Mouse (Mus musculus): ENCODE data around the gene Otud6a.
"Not testable (repeated sequence)": the region's sequence is repeated elsewhere in the genome, so short reads cannot be mapped to it uniquely, and the experiment has no call there.

Gene Otud6a

DNA sequence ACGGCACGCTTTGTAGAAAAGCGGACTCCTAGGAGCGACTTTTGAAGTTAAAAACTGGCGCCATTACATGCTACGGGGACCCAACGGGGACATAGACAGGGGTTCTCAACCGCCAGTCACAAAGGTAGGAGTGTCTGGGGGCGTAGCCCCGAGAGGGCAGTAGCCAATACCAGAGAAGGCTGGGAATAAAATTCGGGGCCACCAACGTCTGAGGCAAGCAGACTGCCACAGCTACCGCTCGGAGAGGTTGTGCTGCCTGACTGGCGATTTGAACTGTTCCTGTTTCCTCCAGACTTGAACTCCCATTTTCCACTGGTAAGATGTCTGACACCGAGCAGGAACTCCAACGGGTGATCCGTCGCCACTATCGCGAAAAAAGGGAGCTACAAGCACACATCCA, at the start of gene Otud6a:
Gene Otud6a, plus strand, starts transcription at position 321 of the 400 bp plus-strand sequence.
- no peak for DNase-seq (ENCODE audit: low spot score in 2 of 2)

DNA sequence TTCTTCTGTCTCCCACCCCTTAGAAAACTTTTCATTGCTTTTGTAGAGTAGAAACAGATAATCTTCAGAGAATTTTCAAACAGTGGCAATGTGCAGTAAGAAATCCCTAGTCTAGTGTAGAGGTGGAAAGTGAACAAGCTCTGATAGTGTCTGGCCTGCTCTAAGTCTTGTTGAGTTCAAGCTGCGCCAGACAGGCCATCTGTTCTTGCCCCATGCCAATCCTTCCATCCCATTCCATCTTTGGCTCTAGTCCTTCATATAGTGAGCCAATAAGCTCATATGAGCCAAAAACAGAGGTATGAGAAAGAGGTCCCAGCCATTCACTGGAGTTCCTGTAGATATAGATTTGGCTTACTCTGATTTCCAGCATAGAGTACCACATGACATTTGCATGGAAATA, 38.9 kb upstream of the Otud6a start:
- no peak for DNase-seq (ENCODE audit: low spot score in 2 of 2)

DNA sequence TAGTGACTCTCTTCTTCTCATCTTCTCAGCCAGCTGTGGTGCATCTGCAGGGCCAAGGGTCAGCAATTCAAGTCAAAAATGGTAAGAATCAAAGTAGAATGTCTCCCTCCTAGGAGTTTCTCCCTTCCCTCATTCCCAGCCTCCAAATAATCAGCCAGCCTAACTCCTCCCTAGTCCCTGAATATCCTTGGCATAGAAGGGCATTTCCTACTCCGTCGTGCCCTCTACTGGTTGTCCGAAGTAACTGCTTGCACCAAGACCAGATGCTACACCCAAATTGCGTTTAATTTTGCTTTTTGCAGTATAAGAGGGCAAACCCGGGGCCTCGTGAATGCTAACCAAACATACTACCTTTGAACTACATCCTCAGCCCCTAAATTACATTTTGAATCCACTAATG, 36.5 kb upstream of the Otud6a start:
- DNase-seq (ENCODE audit: low spot score in 2 of 2), result no peak

DNA sequence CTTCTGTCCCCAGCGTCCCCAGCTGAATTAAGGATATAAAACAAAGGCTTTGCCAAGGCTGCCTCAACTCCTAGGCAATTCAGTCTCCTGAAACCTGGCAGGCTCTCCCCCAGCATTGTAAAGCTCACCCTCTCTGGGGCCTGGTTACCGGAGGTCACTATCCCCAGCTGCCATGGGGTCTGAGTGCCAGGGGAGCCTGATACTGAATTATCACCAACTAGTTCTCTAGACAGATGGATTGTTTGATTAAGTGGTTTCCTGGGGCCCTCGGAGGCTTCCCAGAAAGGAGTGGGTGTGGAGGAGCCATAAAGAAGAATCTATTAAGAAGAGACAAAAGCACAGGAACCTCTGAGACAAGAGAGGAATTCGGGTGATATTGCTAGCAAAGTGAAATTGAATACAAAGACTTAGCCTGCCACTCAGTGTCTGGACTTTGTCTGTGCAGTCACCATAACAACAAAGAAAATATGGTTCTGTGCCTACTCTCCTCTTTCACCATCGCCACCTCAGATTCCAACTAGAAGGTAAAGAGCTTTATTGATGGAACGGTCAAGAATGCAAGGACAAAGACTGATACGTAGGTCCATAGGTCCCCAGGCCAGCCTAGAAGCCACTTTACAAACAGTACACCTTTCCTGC, 34.5 kb upstream of the Otud6a start:
- no peak for DNase-seq (ENCODE audit: low spot score in 2 of 2)

DNA sequence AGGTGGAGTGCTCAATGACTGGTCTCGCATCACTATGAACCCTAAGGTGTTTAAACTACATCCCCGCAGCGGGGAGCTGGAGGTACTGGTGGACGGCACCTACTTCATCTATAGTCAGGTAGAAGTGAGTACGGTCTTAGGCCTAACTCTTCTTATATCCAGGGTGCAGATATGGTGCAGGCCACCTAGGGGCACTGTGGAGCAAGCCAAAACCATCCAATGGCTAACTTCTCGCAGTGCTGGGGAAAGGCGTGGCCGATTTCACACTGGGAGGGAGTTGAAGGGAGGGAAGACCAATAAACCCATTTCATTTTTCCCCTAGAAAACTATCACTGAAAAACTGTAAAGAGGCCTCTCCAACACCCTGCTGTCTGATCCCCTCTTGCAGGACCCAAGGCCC, 33.8 kb upstream of the Otud6a start:
- no peak for DNase-seq (ENCODE audit: low spot score in 2 of 2)

DNA sequence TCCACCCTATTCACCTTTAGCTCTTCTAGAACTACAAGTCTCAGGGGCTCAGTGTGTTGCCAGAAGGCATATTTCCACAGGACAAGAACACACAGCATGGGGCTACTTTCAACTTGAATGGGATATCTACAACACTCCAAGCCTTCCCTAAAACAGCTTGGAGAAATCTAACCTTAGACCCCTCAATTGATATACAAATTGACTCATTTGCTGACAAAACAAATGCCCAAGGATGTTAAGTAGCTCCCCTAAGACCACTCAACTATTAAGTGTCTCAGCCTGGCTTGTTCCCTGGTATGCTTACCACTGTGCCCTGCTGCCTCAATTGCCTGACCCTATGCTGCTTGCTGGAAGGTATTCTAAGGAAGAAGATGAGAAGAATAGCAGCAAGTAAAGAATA, 27.9 kb upstream of the Otud6a start:
- no peak for DNase-seq (ENCODE audit: low spot score in 2 of 2)

DNA sequence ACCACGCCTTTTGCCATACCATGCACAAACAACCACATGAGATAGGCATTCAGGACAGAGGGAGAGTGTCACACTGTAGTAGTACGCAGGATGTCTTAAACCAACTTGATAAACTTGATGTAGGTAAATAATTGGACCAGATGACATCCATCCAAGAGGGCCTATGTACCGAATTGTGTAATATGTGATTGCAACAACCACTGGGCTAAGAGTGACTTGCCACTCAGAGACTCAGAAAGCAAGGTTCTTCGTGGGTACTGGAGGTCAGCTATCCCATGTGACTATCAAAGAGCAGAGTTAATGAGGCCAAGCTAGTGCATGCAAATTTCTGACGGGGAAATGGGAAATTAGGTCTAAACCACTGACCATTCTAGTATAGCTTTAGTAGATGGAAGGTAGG, 27.2 kb upstream of the Otud6a start:
- DNase-seq (ENCODE audit: low spot score in 2 of 2), result no peak

DNA sequence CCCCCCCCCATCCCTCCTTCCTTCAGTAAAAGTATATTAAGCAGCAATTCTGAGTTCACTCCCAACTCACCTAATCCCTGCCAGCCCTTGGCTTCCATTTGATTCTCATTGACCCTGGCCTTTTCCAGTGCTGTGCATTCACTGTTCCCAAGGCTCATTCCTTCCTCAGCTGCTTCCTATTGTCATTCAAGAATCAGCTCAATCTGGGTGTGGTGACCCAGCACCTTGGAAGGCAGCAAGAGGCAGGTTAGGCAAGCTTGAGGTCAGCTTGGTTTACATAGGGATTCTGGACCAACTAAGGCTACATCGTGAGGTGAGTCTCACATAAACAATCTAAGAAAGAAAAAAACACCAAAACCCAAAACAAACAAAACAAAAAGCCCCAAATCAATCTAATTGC, 19.6 kb upstream of the Otud6a start:
- DNase-seq (ENCODE audit: low spot score in 2 of 2), result no peak

DNA sequence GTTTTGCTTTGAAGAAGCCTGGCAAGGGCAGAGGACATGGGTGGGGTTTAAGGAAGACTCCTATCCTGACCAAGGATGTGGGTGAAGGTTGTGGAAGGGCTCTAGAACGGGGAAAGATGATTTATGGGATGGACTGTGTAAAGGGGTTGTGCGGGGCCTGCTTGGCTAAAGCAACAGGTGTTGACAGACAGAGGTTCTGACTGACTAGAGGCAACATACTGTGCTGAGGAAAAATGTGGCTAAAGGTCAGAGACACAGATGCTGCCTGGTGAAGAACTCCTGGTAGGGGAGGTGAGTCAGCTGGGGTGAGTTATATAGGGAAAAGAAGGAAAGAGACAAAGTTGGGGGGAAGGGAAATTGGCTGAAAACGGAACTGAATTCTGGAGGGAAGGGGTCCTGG, 3.5 kb downstream of the Otud6a start:
- no peak for DNase-seq (ENCODE audit: low spot score in 2 of 2)

DNA sequence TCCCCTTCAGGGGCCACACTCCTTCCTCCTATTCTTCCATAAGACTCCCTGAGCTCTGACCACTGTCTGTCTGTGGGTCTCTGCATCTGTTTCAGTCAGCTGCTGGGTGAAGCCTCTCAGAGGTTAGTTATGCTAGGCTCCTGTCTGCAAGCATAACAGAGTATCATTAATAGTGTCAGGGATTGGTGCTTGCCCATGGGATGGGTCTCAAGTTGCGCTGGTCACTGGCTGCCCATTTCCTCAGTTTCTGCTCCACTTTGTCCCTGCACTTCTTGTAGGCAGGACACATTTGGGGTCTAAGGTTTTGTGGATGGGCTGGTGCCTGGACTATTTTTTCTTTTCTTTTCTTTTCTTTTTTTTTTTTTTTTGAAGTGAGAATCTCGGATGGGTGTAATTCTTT, 13.8 kb downstream of the Otud6a start, which contains the start of gene Awat2:
Gene Awat2, minus strand, starts transcription at position 101 of the 400 bp plus-strand sequence.
- not testable (repeated sequence) for DNase-seq (ENCODE audit: low spot score in 2 of 2)

DNA sequence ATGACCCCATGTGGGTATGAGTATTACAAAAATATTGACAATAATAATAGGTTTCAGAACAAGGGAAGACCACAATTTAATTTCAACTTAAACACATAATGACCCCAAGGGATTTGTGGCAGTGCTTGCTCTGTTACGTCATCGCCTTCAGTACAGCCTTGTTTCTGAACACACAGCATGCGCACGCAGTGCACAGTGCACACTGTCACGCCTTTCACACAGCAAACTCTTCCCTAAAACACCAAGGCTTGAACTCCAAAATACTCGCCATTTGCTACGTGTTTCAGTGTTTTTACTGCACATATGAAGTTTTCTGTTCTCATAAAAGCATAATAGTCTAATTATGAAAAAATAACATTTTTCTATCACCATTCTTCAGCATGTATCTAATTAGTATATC, 14.7 kb downstream of the Otud6a start:
- no peak for DNase-seq (ENCODE audit: low spot score in 2 of 2)

DNA sequence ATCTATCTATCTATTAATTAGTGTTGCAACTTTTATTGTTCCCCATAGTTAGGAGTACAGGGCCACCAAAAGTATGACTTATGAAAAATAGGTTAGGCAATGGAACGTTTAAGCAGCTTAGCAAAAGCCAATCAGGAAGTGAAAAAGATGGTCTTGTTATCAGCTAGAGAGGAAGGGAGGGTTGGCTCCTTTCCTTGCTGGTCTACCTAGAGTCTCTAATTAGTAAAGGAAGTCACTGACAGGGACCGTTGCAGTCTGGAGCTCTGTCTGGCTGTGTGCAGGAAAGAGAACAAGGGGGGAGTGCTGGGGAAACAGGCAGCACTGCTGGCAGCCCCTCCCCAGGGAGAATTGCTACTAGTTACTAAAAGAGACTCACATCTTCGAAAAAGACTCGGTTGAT, 39.2 kb downstream of the Otud6a start:
- DNase-seq (ENCODE audit: low spot score in 2 of 2), result no peak

DNA sequence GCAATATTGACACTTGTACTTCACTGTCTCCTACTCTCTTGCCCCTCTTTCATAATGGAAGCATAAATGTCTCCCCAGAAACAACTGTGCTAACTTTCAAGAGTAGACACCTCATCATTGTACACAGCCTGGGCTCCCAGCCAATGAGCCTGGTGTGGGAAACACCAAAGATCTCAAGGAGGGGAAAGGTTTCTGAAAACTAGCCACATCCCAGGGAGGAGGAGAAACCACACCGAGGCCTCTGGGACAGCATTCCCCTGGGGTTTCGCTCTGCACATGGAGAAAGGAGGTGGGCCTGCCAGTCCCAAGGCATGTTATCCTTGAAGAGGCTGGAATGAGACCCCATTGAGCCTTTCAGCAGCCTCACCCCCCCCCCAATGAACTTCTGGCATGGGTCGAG, 41.3 kb downstream of the Otud6a start:
- DNase-seq (ENCODE audit: low spot score in 2 of 2), result no peak

DNA sequence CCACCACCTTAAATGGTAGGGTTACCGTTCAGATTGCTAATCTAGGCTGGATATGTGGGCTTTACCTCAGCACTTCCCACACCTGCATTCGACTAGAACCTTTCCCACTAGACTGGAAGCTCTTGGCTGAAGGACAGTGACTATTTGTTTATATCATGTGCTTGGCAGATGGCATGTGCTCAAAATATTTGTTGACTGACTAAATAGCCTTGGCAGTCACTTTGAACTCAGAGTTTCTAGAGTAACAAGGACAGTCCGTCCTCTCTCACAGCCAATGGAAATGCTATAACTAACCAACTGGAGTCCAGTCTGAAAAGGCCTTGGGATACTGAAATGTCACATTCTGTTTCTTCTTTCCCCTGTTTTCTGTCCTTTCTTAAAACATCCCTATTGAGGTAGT, 42.7 kb downstream of the Otud6a start:
- no peak for DNase-seq (ENCODE audit: low spot score in 2 of 2)

DNA sequence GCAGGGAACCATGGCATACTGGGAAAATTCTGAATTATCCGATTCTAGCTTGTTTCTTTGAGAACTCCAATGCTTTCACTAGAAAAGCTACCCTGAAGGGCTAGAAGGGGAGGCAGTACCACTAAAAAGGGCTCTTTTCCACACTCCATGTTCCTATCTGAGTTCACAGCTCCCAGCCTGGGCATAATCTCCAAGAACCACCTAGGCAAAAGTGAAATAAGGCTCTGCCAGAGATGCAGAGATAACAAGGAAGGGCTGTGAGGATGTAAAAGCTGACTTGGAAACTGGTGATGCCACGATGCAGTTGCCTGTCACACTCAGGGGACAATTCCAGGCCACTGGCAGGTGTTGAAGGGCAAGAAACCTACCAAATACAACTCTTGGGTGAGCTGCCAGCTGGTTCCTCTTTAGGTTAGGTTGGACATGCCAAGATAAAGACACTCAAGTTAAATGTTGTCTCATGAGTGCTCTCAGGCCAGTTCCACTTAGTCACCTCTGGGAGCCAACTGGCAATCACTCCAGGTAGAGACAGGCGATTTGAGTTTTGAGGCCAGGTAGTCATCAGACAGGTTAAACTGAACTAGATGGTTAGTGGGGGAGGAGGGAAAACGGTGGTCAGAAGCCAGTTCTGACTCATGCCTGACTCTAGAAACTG, 46.9 kb downstream of the Otud6a start:
- DNase-seq (ENCODE audit: low spot score in 2 of 2), result no peak
